Mouse (Mus musculus) bone marrow, adult 2 months (tissue): Measurements from ENCODE around the gene Gm10799. TPM values are rescaled to one million over a fixed set of nuclear protein-coding genes. Genes with fewer than 3 reads are reported as not detected.
"Not testable (repeated sequence)": the region's sequence is repeated elsewhere in the genome, so short reads cannot be mapped to it uniquely, and the experiment has no call there.

Experiments used
- H3K27ac ChIP-seq: fragments of 200-500 bp; 2 replicates; pipeline ENCODE4 v1.5.1; 2012; ENCODE audit warnings: low read depth, mild to moderate bottlenecking, control low read depth, inconsistent platforms, low read length; ENCODE audit not compliant: control insufficient read depth, poor library complexity, insufficient read depth
- H3K4me1 ChIP-seq: fragments of 200-500 bp; 2 replicates; pipeline ENCODE4 v1.6.1; 2011; ENCODE audit warnings: low read length; ENCODE audit not compliant: control insufficient read depth, insufficient read depth
- H3K4me3 ChIP-seq: fragments of 200-500 bp; replicated peaks from 2 replicates; pipeline ENCODE3; 2011; ENCODE audit warnings: mild to moderate bottlenecking, low read depth, low read length, control low read depth; ENCODE audit not compliant: control insufficient read depth
- CTCF ChIP-seq: fragments of 200-500 bp; IDR thresholded peaks from 2 replicates; pipeline ENCODE4 v1.5.1; 2011; ENCODE audit warnings: low read length, control low read depth; ENCODE audit not compliant: control insufficient read depth, insufficient read depth
- POLR2A ChIP-seq: fragments of 200-500 bp; IDR thresholded peaks from 2 replicates; pipeline ENCODE4 v1.6.1; 2011; ENCODE audit warnings: low read depth, mild to moderate bottlenecking, control low read depth, low read length, borderline replicate concordance; ENCODE audit not compliant: control insufficient read depth
- WGBS: fragments of 180-500 bp; shearing (Covaris S2); methylation state at CpG from one replicate; pipeline ENCODE4 v1.1.7; 2018; 5-methylcytosine and 5-hydroxymethylcytosine counted together
- polyA plus RNA-seq: library from polyadenylated mRNA; stranded (reverse); fragments of >200 nt; gene quantifications from 2 replicates; pipeline ENCODE4 v1.2.4, GENCODE M21; 2011; ENCODE audit warnings: low replicate concordance; ENCODE audit not compliant: missing spikeins, insufficient read depth, insufficient read length

Gm10799 gene
- polyA plus RNA-seq, 1 experiment: not detected

DNA sequence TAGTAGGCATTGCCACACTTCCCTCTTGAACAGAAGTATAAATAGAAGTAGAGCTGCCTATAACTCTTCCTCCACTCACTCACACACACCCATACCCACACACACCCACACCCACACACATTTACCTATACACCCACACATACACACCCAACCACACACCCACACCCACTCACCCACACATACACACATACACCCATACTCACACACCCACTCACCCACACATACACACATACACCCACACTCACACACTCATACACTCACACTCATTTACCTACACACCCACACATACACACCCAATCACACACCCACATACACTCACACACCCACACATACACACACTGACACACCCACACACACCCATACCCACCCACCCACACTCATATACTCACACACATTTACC lies 14.1 kb upstream of the Gm10799 start:
- H3K4me3 ChIP-seq: no peak overlapping the region
- H3K27ac ChIP-seq: no peak overlapping the region
- H3K4me1 ChIP-seq: peaks cover 5% of the 10 kb centered on the region; the same call in 1 of the 2 replicates
- TF ChIP-seq POLR2A (no peak), CTCF (no peak)

DNA sequence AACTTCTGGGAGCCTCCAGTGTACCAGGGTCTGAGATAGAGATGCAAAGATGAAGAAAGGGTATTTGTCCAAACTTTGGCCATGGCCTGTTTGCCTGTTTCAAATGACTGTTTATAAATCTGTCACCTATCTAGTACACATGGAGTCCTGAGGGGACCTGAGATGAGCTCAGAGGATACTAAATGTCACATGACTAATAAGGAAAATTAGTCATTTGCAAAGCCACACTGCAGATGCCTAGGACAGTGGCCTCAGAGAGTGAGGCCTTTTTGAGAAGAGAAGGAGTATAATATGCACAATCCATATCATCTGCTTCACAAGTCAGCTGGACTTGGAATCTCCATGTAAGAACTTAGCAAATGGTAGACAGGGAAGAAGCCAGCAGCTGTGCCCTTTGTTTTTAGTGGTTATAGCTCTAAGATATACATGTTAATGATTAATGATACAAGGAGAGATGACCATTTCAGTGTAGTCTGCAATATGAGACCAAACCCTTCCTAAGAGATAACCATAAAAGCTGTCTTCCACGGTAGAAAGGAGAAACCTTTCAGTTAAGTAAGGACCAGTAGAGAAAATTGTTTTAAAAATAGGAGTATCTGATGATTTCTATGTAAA lies 13.2 kb upstream of the Gm10799 start:
- H3K4me1 ChIP-seq: not testable (repeated sequence)

DNA sequence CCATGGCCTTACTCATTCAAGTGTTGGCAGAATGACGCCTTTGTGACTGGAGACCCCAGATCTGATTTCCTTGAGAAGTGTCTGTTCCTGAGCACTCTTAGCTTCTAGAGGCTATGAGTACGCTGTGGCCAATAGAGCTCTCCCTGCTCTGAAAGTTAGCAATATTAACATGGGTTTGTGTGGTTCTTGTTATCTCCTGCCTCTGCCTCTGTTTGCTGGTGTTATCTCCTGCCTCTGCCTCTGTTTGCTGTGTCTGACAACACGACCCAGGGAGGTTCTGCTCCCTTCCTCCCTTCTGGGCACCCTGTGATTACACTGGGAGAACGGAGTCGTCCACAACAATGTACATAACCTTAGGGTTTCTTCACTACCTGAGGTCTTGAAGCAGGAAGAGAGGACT lies 9.9 kb upstream of the Gm10799 start:
- H3K4me3 ChIP-seq, H3K4me1 ChIP-seq, H3K27ac ChIP-seq: not testable (repeated sequence)
- 54% methylated on average over 5 of the region's 5 CpGs for WGBS

More for the DNA sequence above, 13.2 kb upstream of the Gm10799 start:
- H3K4me3 ChIP-seq, H3K27ac ChIP-seq: not testable (repeated sequence)
- WGBS: no CpG with 5 or more reads among the region's 1 CpGs

DNA sequence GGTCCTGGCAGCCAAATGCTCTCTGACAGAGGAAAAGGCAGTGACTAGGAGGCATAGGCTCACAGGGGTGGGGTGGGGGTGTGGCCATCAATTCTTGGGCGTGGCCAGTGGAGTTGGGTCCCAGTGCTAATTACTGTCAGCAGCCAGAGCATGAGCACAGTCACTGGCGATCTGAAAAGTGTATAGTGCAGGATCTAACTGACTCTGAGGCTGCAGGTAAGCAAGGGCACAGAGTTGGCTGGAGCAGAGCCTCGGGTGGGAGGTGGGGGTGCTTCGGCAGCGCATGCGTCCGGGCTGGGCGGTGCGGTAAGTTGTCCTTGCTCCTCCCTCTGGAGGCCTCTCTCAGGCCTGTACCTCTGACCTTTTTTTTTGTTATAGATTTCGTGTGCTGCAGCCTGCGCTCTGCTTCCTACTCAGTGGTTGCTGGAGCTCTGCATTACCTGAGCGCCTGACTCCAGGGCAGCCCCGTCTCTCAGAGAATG lies 1.4 kb upstream of the Gm10799 start, which contains the start of gene Cd59b:
Gene Cd59b (plus strand): TSS at position 146 of the 482 bp plus-strand sequence.
- TF ChIP-seq CTCF (no peak), POLR2A (no peak)
- Histone ChIP-seq H3K4me3 (peak within 1 kb of the TSS; percentile 80), H3K27ac (peak within 1 kb of the TSS; percentile 59; the same call in 1 of the 2 replicates), H3K4me1 (no peaks in the 10 kb centered on the region)
- WGBS: 7% methylated on average over 13 of the region's 13 CpGs

DNA sequence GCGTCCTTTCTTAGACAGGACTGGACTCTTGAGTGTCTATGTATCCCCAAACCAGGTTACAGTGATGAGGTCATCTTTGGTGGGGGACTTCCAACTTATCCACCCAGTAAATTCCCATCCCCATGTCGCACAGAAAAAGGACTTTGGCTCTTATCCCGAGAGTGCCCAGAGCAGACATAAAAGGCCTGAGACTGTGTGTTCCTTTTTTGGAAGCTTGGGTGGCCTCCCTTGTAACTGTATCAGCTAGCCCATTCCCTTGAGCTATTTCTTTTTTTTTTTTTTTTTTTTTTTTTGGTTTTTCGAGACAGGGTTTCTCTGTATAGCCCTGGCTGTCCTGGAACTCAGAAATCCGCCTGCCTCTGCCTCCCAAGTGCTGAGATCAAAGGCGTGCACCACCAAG lies 2.8 kb downstream of the Gm10799 start, which contains the start of gene Gm10912:
Gene Gm10912 (plus strand): TSS at position 301 of the 400 bp plus-strand sequence.
- H3K4me3 ChIP-seq, H3K27ac ChIP-seq, H3K4me1 ChIP-seq: not testable (repeated sequence)
- 77% methylated on average over 6 of the region's 6 CpGs for WGBS

DNA sequence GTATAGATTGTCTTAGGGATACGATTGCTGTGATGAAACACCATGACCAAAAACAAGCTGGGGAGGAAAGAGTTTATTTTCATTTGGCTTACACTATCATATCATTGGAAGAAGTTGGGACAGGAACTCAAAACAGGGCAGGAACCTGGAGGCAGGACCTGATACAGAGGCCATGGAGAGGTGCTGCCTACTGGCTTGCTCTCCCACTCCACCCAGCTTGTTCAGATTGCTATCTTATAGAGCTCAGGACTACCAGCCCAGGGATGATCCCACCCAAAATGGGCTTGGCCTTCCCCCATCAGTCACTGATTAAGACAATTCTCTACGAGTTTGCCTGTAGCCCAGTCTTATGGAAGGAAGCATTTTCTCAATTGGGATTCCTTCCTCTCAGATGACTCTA lies 4.2 kb downstream of the Gm10799 start:
- no peak overlapping the region for H3K27ac ChIP-seq
- no peak overlapping the region for H3K4me3 ChIP-seq
- WGBS: 78% methylated on average over 2 of the region's 2 CpGs
- no peak for TF ChIP-seq CTCF
- TF ChIP-seq POLR2A: no peak
- no peaks in the 10 kb centered on the region for H3K4me1 ChIP-seq

DNA sequence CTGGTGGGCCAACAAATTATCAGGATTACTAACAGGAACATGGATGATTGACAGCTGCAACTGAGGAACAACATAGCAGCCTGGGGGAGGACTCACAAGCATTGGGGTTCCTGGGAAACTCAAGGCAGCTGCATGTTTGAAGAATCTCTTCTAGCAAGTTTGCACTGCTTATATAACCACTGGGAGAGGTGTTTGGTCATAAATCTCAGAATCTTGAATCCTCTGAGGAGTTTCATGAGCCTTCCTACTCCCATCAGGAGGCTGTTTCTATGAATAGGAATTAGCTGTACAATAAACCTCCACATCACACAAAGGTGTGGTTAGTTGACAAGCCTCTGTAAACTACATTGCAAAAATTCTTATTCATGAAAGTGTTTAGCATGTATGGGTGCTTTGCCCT lies 5.7 kb downstream of the Gm10799 start:
- TF ChIP-seq CTCF (no peak), POLR2A (no peak)

DNA sequence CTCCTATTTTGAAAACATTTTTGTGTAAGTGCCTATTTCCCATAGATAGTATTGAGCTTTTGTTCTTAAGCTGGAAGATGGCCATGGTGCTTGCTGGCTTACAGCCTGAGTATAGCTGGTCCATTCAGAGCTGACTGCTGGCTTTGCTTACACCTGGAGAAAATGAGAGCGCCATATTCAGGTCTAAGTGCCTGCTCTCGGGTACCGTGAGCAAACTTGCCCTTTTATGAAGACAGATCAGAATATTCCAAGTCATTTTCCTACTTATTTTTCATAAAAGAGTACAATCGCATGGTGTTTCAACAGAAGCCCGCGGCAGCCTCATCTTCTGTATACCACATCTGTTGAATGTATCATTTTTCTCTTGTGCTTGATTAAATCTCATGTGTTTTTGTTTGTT lies 7.4 kb downstream of the Gm10799 start:
- Histone ChIP-seq H3K27ac (no peak overlapping the region), H3K4me3 (no peak overlapping the region), H3K4me1 (no peaks in the 10 kb centered on the region)
- 95% methylated on average over 6 of the region's 6 CpGs for WGBS
- TF ChIP-seq POLR2A: no peak
- TF ChIP-seq CTCF: no peak

More for the DNA sequence above, 5.7 kb downstream of the Gm10799 start:
- H3K4me3 ChIP-seq: no peak overlapping the region
- no peaks in the 10 kb centered on the region for H3K4me1 ChIP-seq
- no peak overlapping the region for H3K27ac ChIP-seq

DNA sequence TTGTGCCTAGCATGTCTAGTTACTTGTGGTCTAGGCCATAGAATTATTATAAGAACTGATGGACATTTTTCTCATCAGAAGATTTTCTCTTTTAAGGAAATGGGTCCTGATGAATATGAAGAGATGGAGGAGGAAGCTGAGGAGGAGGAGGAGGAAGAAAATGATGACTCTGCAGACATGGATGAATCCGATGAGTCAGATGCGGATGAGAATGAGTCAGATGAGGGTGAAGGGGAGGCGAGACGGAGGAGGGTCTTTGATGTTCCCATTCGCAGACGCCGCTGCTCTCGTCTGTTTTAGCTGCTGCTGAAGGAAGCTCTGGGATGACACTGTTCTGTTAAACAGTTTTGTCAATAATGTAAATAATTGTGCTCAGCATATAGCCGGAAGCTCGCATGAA lies 8.6 kb downstream of the Gm10799 start:
- WGBS: 93% methylated on average over 10 of the region's 10 CpGs
- TF ChIP-seq CTCF: no peak
- no peak for TF ChIP-seq POLR2A
- Histone ChIP-seq H3K4me3 (no peak overlapping the region), H3K4me1 (no peaks in the 10 kb centered on the region), H3K27ac (no peak overlapping the region)
